Mouse (Mus musculus): ENCODE measurements around the gene Ier5.

DNA sequence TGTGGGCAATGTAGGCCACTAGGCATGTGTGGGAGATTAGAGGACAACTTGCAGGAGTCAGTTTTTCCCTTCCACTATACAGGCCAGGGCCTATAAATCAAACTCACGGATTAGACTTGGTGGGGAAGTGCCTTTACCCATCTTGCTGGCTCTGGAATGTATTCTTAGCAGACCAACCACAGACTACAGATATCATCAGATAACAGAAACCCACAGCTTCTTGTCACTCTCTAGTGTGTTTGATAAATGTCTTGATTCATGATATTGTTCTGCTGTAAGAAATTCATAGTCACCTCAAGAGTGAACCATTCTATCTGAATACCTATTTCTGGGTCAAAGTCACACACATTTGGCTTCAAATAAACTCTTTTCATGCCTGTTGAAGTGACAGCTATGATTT is 20.3 kb upstream of the Ier5 start:
- TF ChIP-seq GATA1 (IDR thresholded peaks at IDR 0.05; ENCODE audit: borderline replicate concordance, low read length) (no peak), FLI1 (IDR thresholded peaks at IDR 0.05; ENCODE audit: low read length) (no peak)

Measured in megakaryocyte, embryonic 14.5 days (primary cell).